Mouse (Mus musculus): ENCODE data around the gene Dhrs9. TPM values are rescaled to one million over a fixed set of nuclear protein-coding genes. Genes with fewer than 3 reads are reported as not detected.

Gene Dhrs9
- polyA plus RNA-seq, 1 experiment from 2014 or later: 0.05 TPM

GRCm38 (mm10) chr2:69441656-69442055 lies 61.4 kb downstream of the Dhrs9 start:
- no peak overlapping the region for H3K4me3 ChIP-seq (ENCODE audit: low read depth, low read length)
- WGBS: 35% methylated on average over 3 of the region's 3 CpGs
- no peaks in the 10 kb centered on the region for H3K36me3 ChIP-seq (ENCODE audit: control insufficient read depth, insufficient read depth, low read length)
- H3K9me3 ChIP-seq (ENCODE audit: control insufficient read depth, low read length): no peaks in the 10 kb centered on the region
- ATAC-seq (replicated peaks; ENCODE audit: low FRiP score): no peak
- H3K9ac ChIP-seq (ENCODE audit: low read depth, low read length): no peak overlapping the region
- no peak overlapping the region for H3K4me2 ChIP-seq
- H3K27ac ChIP-seq (ENCODE audit: low read depth, low read length): no peak overlapping the region
- H3K4me1 ChIP-seq (replicated peaks; ENCODE audit: control insufficient read depth, insufficient read depth, low read length): no peaks in the 10 kb centered on the region
- DNase-seq (ENCODE audit: low spot score): no peak
- no peaks in the 10 kb centered on the region for H3K27me3 ChIP-seq (replicated peaks; ENCODE audit: control insufficient read depth, insufficient read depth, low read length)

- 66% methylated on average over 4 of the region's 4 CpGs for WGBS
- H3K9ac ChIP-seq (ENCODE audit: low read depth, low read length): no peak overlapping the region
- no peaks in the 10 kb centered on the region for H3K27me3 ChIP-seq (replicated peaks; ENCODE audit: control insufficient read depth, insufficient read depth, low read length)
- H3K36me3 ChIP-seq (ENCODE audit: control insufficient read depth, insufficient read depth, low read length): no peaks in the 10 kb centered on the region
- H3K9me3 ChIP-seq (ENCODE audit: control insufficient read depth, low read length): no peaks in the 10 kb centered on the region
- no peak overlapping the region for H3K4me2 ChIP-seq
- H3K4me3 ChIP-seq (ENCODE audit: low read depth, low read length): no peak overlapping the region
- DNase-seq (ENCODE audit: low spot score) (no peak), ATAC-seq (replicated peaks; ENCODE audit: low FRiP score) (no peak)
- no peak overlapping the region for H3K27ac ChIP-seq (ENCODE audit: low read depth, low read length)
- no peaks in the 10 kb centered on the region for H3K4me1 ChIP-seq (replicated peaks; ENCODE audit: control insufficient read depth, insufficient read depth, low read length)
Measured at GRCm38 (mm10) chr2:69445896-69446472, 65.7 kb downstream of the Dhrs9 start.

- Histone ChIP-seq H3K4me3 (ENCODE audit: low read depth, low read length) (no peak overlapping the region), H3K4me1 (replicated peaks; ENCODE audit: control insufficient read depth, insufficient read depth, low read length) (no peaks in the 10 kb centered on the region), H3K27ac (ENCODE audit: low read depth, low read length) (no peak overlapping the region), H3K9ac (ENCODE audit: low read depth, low read length) (no peak overlapping the region), H3K27me3 (replicated peaks; ENCODE audit: control insufficient read depth, insufficient read depth, low read length) (no peaks in the 10 kb centered on the region), H3K9me3 (ENCODE audit: control insufficient read depth, low read length) (no peaks in the 10 kb centered on the region), H3K4me2 (no peak overlapping the region), H3K36me3 (ENCODE audit: control insufficient read depth, insufficient read depth, low read length) (no peaks in the 10 kb centered on the region)
- no peak for ATAC-seq (replicated peaks; ENCODE audit: low FRiP score)
- DNase-seq (ENCODE audit: low spot score): no peak
- 86% methylated on average over 4 of the region's 4 CpGs for WGBS
Measured at GRCm38 (mm10) chr2:69448581-69448980, 68.3 kb downstream of the Dhrs9 start.

GRCm38 (mm10) chr2:69451128-69451527 lies 70.9 kb downstream of the Dhrs9 start:
- Histone ChIP-seq H3K27ac (ENCODE audit: low read depth, low read length) (no peak overlapping the region), H3K9me3 (ENCODE audit: control insufficient read depth, low read length) (no peaks in the 10 kb centered on the region), H3K4me1 (replicated peaks; ENCODE audit: control insufficient read depth, insufficient read depth, low read length) (no peaks in the 10 kb centered on the region), H3K4me3 (ENCODE audit: low read depth, low read length) (no peak overlapping the region), H3K4me2 (no peak overlapping the region), H3K36me3 (ENCODE audit: control insufficient read depth, insufficient read depth, low read length) (no peaks in the 10 kb centered on the region), H3K9ac (ENCODE audit: low read depth, low read length) (no peak overlapping the region), H3K27me3 (replicated peaks; ENCODE audit: control insufficient read depth, insufficient read depth, low read length) (no peaks in the 10 kb centered on the region)
- no peak for DNase-seq (ENCODE audit: low spot score)
- ATAC-seq (replicated peaks; ENCODE audit: low FRiP score): no peak
- 81% methylated on average over 5 of the region's 5 CpGs for WGBS

Other genes with a start within 250 kb of the Dhrs9 start
- gene Nostrin, start 244.6 kb upstream of the Dhrs9 start, polyA plus RNA-seq (2014; fragmentation: Nextera tagmentation; extraction: Ambion mirVana): 18.3 and 18.8 TPM in 2 replicates
- 174 and 178 TPM in 2 replicates for gene Spc25, start 174.3 kb upstream of the Dhrs9 start, polyA plus RNA-seq (2014; fragmentation: Nextera tagmentation; extraction: Ambion mirVana)
- not detected in 2 replicates for gene G6pc2, start 169.4 kb upstream of the Dhrs9 start, polyA plus RNA-seq (2014; fragmentation: Nextera tagmentation; extraction: Ambion mirVana)
- 1.0 and 1.2 TPM in 2 replicates for gene Abcb11, start 37.8 kb upstream of the Dhrs9 start, polyA plus RNA-seq (2014; fragmentation: Nextera tagmentation; extraction: Ambion mirVana)
- gene Lrp2, start 205.6 kb downstream of the Dhrs9 start, polyA plus RNA-seq (2014; fragmentation: Nextera tagmentation; extraction: Ambion mirVana): 0.22 and 0.29 TPM in 2 replicates

Measured in liver, embryonic 11.5 days (tissue).